Mouse (Mus musculus): ENCODE results near the gene Abracl. TPM values are rescaled to one million over a fixed set of nuclear protein-coding genes. Genes with fewer than 3 reads are reported as not detected.
A peak's percentile ranks its signal among the peaks of the same experiment; 100 is the strongest.

Abracl gene
- total and polyA plus RNA-seq, 2 experiments from 2014 or later: 27.9 to 55.9 TPM

DNA sequence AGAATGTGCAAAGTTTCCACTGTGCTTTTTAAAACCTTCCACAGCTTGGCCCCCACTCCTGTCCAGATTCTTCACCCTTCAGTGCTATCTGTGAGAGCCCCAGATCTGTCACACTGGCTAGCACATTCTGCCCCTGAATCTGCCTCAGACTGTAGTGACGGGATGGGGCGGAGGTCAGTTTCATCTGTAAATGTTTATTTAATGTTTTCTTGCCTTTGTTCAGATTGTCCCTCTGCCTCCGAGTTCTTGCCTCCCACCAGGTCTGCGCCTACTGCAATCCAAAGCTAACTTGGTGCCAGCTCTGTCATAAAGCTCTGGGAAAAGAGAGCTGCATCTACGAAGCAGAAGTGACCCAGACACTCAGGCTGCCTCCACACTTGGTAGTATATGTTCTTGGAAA is 13.8 kb upstream of the Abracl start:
- DNase-seq (ENCODE audit: low spot score): no peak
- no peaks in the 10 kb centered on the region for H3K4me1 ChIP-seq (ENCODE audit: insufficient read depth, low read length)
- no peak for TF ChIP-seq CTCF (IDR thresholded peaks at IDR 0.05; ENCODE audit: low read depth)
- 73% methylated on average over 5 of the region's 5 CpGs for WGBS
- H3K4me3 ChIP-seq (ENCODE audit: low read length): no peak overlapping the region
- ATAC-seq: no peak
- H3K9me3 ChIP-seq (ENCODE audit: low read length): no peaks in the 10 kb centered on the region
- no peak overlapping the region for H3K4me2 ChIP-seq (ENCODE audit: low read depth, low read length)
- H3K27ac ChIP-seq: no peak overlapping the region
- no peak overlapping the region for H3K9ac ChIP-seq (replicated peaks; ENCODE audit: low read length)
- H3K36me3 ChIP-seq (ENCODE audit: insufficient read depth, low read length): no peaks in the 10 kb centered on the region
- no peaks in the 10 kb centered on the region for H3K27me3 ChIP-seq (ENCODE audit: insufficient read depth, low read length)

DNA sequence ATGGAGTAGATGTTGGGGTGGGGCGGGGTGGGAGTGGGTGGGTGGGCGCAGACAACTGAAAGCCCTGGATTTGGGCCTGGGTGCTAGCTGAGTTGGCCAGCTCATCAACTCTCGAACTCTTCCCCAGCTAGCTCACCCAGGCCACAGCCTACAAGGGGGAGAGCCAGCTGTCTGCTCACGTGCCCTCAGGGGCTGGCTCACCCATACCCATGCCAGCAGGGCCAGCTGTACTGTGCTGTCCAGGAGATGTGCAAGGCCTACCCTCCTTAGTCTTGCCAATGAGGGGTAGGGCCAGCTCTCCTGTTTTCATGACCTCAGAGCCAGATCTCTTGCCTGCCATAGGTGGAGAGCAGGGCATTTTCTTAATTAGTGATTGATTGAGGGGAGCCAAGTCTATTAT is 11.3 kb upstream of the Abracl start:
- Histone ChIP-seq H3K27me3 (ENCODE audit: insufficient read depth, low read length) (no peaks in the 10 kb centered on the region), H3K4me2 (ENCODE audit: low read depth, low read length) (no peak overlapping the region), H3K36me3 (ENCODE audit: insufficient read depth, low read length) (no peaks in the 10 kb centered on the region), H3K4me1 (ENCODE audit: insufficient read depth, low read length) (no peaks in the 10 kb centered on the region), H3K9ac (replicated peaks; ENCODE audit: low read length) (no peak overlapping the region), H3K9me3 (ENCODE audit: low read length) (no peaks in the 10 kb centered on the region), H3K27ac (no peak overlapping the region), H3K4me3 (ENCODE audit: low read length) (no peak overlapping the region)
- DNase-seq (ENCODE audit: low spot score) (no peak), ATAC-seq (peak; percentile 51; the same call in 1 of the 2 replicates)
- WGBS: 78% methylated on average over 4 of the region's 4 CpGs
- no peak for TF ChIP-seq CTCF (IDR thresholded peaks at IDR 0.05; ENCODE audit: low read depth)

DNA sequence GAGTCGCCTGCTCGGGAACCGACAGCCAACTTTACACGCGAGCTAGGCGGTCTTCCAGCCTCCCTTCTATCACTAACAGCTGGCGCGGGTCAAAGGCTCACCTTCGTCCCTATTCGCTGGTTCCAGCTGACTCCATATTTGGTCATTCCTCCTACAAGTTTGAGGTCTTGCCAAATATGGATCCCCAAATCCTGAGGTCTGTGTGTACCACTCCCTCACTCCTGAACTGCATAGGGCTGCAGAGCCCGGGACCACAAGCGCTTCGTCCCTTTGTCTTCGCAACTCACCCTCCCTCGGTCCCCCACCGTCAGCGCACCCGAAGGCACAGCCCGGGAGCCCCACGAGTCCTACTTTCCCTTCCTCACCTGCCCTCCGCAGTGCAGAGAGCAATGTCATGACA is 776 bp downstream of the Abracl start:
- no peaks in the 10 kb centered on the region for H3K9me3 ChIP-seq (ENCODE audit: low read length)
- no peaks in the 10 kb centered on the region for H3K36me3 ChIP-seq (ENCODE audit: insufficient read depth, low read length)
- no peak for TF ChIP-seq CTCF (IDR thresholded peaks at IDR 0.05; ENCODE audit: low read depth)
- H3K9ac ChIP-seq (replicated peaks; ENCODE audit: low read length): peak overlapping the region; percentile 80
- peaks cover 5% of the 10 kb centered on the region; the same call in 1 of the 2 replicates for H3K4me1 ChIP-seq (ENCODE audit: insufficient read depth, low read length)
- H3K4me3 ChIP-seq (ENCODE audit: low read length): peak overlapping the region; percentile 75
- ATAC-seq (peak; percentile 81), DNase-seq (ENCODE audit: low spot score) (peak; percentile 80)
- peak overlapping the region; percentile 94 for H3K27ac ChIP-seq
- no peaks in the 10 kb centered on the region for H3K27me3 ChIP-seq (ENCODE audit: insufficient read depth, low read length)
- H3K4me2 ChIP-seq (ENCODE audit: low read depth, low read length): peak overlapping the region; percentile 67
- WGBS: 0% methylated on average over 21 of the region's 21 CpGs

- H3K9ac ChIP-seq (replicated peaks; ENCODE audit: low read length): peak overlapping the region; percentile 80
- no peaks in the 10 kb centered on the region for H3K36me3 ChIP-seq (ENCODE audit: insufficient read depth, low read length)
- no peaks in the 10 kb centered on the region for H3K27me3 ChIP-seq (ENCODE audit: insufficient read depth, low read length)
- no peaks in the 10 kb centered on the region for H3K9me3 ChIP-seq (ENCODE audit: low read length)
- TF ChIP-seq CTCF (IDR thresholded peaks at IDR 0.05; ENCODE audit: low read depth): no peak
- peak; percentile 41 for ATAC-seq
- peak overlapping the region; percentile 67 for H3K4me2 ChIP-seq (ENCODE audit: low read depth, low read length)
- DNase-seq (ENCODE audit: low spot score): peak; percentile 8
- 24% methylated on average over 14 of the region's 14 CpGs for WGBS
- peak overlapping the region; percentile 94 for H3K27ac ChIP-seq
- peaks cover 5% of the 10 kb centered on the region; the same call in 1 of the 2 replicates for H3K4me1 ChIP-seq (ENCODE audit: insufficient read depth, low read length)
- H3K4me3 ChIP-seq (ENCODE audit: low read length): peak overlapping the region; percentile 75
These were observed 1.3 kb downstream of the Abracl start for GRCm38 (mm10) chr10:18021576-18022311.

GRCm38 (mm10) chr10:18020846-18021245 is 2.2 kb downstream of the Abracl start:
- Histone ChIP-seq H3K4me1 (ENCODE audit: insufficient read depth, low read length) (peaks cover 5% of the 10 kb centered on the region; the same call in 1 of the 2 replicates), H3K9me3 (ENCODE audit: low read length) (no peaks in the 10 kb centered on the region), H3K9ac (replicated peaks; ENCODE audit: low read length) (no peak overlapping the region), H3K4me3 (ENCODE audit: low read length) (no peak overlapping the region), H3K27me3 (ENCODE audit: insufficient read depth, low read length) (no peaks in the 10 kb centered on the region), H3K4me2 (ENCODE audit: low read depth, low read length) (no peak overlapping the region), H3K36me3 (ENCODE audit: insufficient read depth, low read length) (no peaks in the 10 kb centered on the region), H3K27ac (no peak overlapping the region)
- no peak for TF ChIP-seq CTCF (IDR thresholded peaks at IDR 0.05; ENCODE audit: low read depth)
- ATAC-seq: no peak
- no peak for DNase-seq (ENCODE audit: low spot score)
- WGBS: 49% methylated on average over 1 of the region's 1 CpGs

DNA sequence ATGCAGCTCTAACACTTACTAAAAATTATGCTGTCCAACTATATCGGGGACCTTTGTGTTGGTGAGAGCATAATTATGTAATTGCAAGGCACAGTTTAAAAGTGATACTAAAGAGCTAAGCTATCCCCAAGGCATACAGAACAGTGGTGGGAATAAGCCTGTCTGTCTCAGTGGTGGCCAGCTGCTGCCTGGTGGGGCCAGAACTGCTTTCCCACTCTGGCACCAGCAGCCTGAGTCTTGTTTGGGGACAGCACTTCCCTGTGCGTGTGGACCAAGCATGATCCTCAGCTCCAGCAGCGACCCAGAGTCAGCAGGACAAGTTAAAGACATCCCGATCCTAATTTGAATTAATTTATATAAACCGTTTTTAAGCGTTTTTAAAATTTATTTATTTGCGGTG is 2.6 kb downstream of the Abracl start:
- Histone ChIP-seq H3K4me3 (ENCODE audit: low read length) (no peak overlapping the region), H3K4me1 (ENCODE audit: insufficient read depth, low read length) (peaks cover 5% of the 10 kb centered on the region; the same call in 1 of the 2 replicates), H3K36me3 (ENCODE audit: insufficient read depth, low read length) (no peaks in the 10 kb centered on the region), H3K27me3 (ENCODE audit: insufficient read depth, low read length) (no peaks in the 10 kb centered on the region), H3K27ac (no peak overlapping the region), H3K9me3 (ENCODE audit: low read length) (no peaks in the 10 kb centered on the region), H3K4me2 (ENCODE audit: low read depth, low read length) (no peak overlapping the region), H3K9ac (replicated peaks; ENCODE audit: low read length) (no peak overlapping the region)
- WGBS: 72% methylated on average over 7 of the region's 7 CpGs
- peak; percentile 8 for DNase-seq (ENCODE audit: low spot score)
- ATAC-seq: no peak
- TF ChIP-seq CTCF (IDR thresholded peaks at IDR 0.05; ENCODE audit: low read depth): no peak

DNA sequence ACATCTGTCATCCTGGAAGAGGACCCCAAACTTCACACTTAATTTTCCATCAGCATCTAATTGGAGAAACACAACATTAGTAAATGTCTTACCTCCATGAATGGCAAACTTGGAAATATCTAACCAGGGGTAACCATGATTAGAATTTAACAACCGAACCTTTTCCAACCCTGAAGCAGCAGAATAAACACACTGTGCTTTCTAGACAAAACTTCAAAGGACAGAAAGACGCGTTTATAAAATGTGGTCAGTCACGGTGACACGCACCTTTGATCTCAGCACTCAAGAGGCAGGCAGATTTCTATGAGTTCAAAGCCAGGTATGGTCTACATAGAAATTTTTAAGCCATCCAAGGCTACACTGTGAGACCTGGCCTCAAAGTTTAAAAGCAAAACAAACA is 11.3 kb downstream of the Abracl start:
- no peak overlapping the region for H3K9ac ChIP-seq (replicated peaks; ENCODE audit: low read length)
- 88% methylated on average over 5 of the region's 5 CpGs for WGBS
- no peak for DNase-seq (ENCODE audit: low spot score)
- H3K4me2 ChIP-seq (ENCODE audit: low read depth, low read length): no peak overlapping the region
- no peaks in the 10 kb centered on the region for H3K27me3 ChIP-seq (ENCODE audit: insufficient read depth, low read length)
- no peak for TF ChIP-seq CTCF (IDR thresholded peaks at IDR 0.05; ENCODE audit: low read depth)
- no peak overlapping the region for H3K27ac ChIP-seq
- no peaks in the 10 kb centered on the region for H3K9me3 ChIP-seq (ENCODE audit: low read length)
- H3K36me3 ChIP-seq (ENCODE audit: insufficient read depth, low read length): no peaks in the 10 kb centered on the region; the same call in 1 of the 2 replicates
- H3K4me1 ChIP-seq (ENCODE audit: insufficient read depth, low read length): no peaks in the 10 kb centered on the region
- no peak for ATAC-seq
- no peak overlapping the region for H3K4me3 ChIP-seq (ENCODE audit: low read length)
